Comparison of ENCODE assay signal across 28 mouse cellular contexts in genomic region chr11:87175031-87175430, GRCm38 (mm10).
"Had no signal": no experiment of that assay in that cellular context is flagged by ENCODE, and none has a peak within 500 bp of the region (broad histone marks: within the 10 kb centered on the region; RNA-seq: fewer than 3 reads in every experiment).

No protein-coding gene starts in this region.

- DNase-seq: left cerebral cortex, postnatal 4 days; liver; liver, embryonic 13.5 days; liver, postnatal 0 days; lung, adult 18-20 months; lung, adult 2 months; lung, embryonic 14.5 days; lung, postnatal 10 days; lung, postnatal 14 days; lung, postnatal 36 days; lung, postnatal 4 days; midbrain, embryonic 14.5 days had no signal

- H3K4me3 ChIP-seq: limb, embryonic 10.5 days; limb, embryonic 12.5 days; limb, embryonic 13.5 days; limb, embryonic 15.5 days; liver, embryonic 12.5 days; liver, embryonic 13.5 days; liver, embryonic 15.5 days; lung, embryonic 15.5 days; megakaryocyte, embryonic 14.5 days; midbrain, embryonic 10.5 days; midbrain, embryonic 12.5 days; midbrain, embryonic 13.5 days; midbrain, embryonic 15.5 days; myocyte; neural tube, embryonic 12.5 days had no signal

- H3K9ac ChIP-seq: limb, embryonic 12.5 days; limb, embryonic 13.5 days; limb, embryonic 15.5 days; liver, embryonic 12.5 days; liver, embryonic 13.5 days; liver, embryonic 14.5 days; liver, embryonic 15.5 days; liver, postnatal 0 days; lung, embryonic 14.5 days; lung, embryonic 15.5 days; midbrain, embryonic 12.5 days; midbrain, embryonic 13.5 days; midbrain, embryonic 15.5 days; neural tube, embryonic 12.5 days had no signal

- H3K27me3 ChIP-seq: limb, embryonic 12.5 days; limb, embryonic 13.5 days; limb, embryonic 15.5 days; liver, embryonic 12.5 days; liver, embryonic 13.5 days; liver, embryonic 15.5 days; lung, embryonic 15.5 days; megakaryocyte, embryonic 14.5 days; midbrain, embryonic 12.5 days; midbrain, embryonic 13.5 days; midbrain, embryonic 15.5 days; neural tube, embryonic 12.5 days had no signal

- H3K9me3 ChIP-seq: limb, embryonic 10.5 days; limb, embryonic 12.5 days; limb, embryonic 13.5 days; limb, embryonic 15.5 days; liver, embryonic 12.5 days; liver, embryonic 13.5 days; liver, embryonic 15.5 days; lung, embryonic 15.5 days; megakaryocyte, embryonic 14.5 days; midbrain, embryonic 10.5 days; midbrain, embryonic 12.5 days; midbrain, embryonic 13.5 days; midbrain, embryonic 15.5 days; neural tube, embryonic 12.5 days had no signal

- H3K27ac ChIP-seq: limb, embryonic 10.5 days; limb, embryonic 12.5 days; limb, embryonic 13.5 days; limb, embryonic 15.5 days; liver, embryonic 12.5 days; liver, embryonic 13.5 days; liver, embryonic 14.5 days; liver, embryonic 15.5 days; lung, embryonic 15.5 days; macrophage; midbrain, embryonic 10.5 days; midbrain, embryonic 12.5 days; midbrain, embryonic 13.5 days; midbrain, embryonic 15.5 days; neural tube, embryonic 12.5 days had no signal

- H3K4me1 ChIP-seq: limb, embryonic 10.5 days; limb, embryonic 12.5 days; limb, embryonic 13.5 days; limb, embryonic 15.5 days; liver, embryonic 12.5 days; liver, embryonic 13.5 days; liver, embryonic 15.5 days; lung, embryonic 15.5 days; midbrain, embryonic 10.5 days; midbrain, embryonic 12.5 days; midbrain, embryonic 13.5 days; midbrain, embryonic 15.5 days; neural tube, embryonic 12.5 days had no signal
